Mouse (Mus musculus): Measurements from ENCODE around the gene Zcchc24.

The Zcchc24 gene

DNA sequence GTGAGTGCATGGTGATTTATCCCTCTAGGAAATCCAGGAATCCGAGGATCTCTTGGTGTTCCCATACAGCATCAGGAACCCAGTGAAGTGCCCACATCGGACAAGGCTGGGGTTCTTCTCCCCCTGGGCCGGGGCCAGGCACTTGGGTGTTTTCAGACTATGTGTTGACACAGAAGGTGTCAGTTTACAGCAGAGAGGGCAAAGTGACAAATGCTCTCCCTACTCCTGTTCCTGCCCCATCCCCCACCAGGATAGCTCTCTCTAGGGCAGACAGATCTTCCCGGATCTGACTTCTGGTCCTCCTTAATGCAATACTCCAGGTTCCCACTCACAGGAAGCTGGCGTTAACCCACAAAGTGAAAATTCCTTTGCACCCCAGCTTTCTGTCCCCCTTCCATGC is 5.3 kb upstream of the Zcchc24 start:
- no peak for DNase-seq

DNA sequence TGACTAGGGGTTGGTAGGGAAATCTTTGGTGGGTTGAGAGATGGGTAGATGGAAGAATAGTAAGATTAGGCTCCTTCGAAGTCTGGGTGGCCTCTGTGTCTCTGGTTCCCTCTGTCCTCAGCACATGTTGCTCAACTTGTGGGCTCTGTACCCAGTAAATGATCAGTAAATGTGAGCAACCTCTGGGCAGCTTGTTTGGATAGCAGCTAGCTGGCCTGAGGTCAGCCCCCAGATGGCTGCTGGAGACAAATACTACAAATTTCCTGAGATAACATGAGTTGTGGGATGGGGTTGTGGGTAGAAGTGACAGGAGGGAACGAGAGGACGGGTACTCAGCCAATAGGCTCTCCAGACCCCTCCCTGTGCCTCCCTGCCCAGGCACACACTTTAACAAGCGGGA is 4.2 kb upstream of the Zcchc24 start:
- DNase-seq, result no peak

DNA sequence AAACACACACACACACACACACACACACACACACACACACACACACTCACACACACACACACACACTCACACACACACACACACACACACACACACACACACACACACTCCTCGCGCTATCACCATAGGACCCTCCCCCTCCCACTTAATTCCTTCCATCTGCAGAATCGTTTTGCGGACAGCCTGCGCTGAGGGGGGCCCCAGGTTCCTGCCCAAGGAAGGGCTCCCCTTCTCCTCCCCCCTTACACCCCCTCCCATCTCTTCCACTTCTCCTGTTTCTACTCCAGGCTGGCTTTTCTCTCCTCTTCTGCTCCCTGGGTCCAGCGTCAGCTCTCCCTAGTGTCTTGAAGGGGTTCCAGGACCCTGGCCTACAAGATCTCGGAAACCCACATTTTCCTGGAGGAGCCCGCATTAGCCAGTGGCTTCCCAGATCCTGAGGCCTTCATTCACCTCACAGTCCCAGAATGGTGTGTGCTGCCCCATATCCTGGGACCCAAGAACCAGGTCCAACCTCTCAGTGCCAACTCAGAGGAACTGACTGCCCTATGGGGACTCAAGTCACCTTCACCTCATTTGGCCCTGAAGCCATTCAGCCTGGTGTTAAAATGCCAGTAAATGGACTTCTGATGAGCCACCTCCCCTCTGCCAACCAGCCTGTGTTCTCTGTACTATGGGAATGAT is 927 bp upstream of the Zcchc24 start:
- no peak for DNase-seq

DNA sequence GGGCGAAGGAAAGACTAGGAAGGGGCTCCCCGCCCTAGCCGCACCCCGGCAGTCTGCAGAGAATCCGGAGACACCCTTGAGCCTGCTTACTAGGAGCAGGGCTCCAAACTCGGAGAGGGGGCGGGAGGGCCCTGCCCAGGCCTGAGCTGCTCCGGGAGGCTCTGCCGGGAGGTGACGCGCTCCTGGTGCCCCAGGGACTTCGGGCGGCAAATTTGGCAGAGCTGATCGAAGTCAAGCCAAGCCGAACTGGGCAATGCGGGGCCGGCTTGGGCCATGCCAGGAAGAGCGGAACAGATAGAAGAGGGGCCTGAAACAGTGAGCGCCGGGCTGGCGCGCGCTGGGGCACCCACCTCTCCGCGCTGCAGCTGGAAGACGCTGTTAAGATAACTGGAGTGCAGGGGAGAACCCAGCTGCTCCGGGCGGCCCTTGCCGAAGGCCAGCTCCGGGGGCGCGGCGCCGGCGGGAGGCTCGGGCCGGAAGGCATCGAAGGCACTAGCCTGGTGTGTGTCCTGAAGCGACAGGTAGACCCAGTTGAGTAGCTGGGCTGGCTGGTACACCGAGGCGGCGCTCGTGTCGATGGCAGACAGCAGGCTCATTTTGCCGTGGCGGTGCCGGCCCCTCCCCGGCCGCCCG is 462 bp downstream of the Zcchc24 start:
- peak in 1 of 2 experiments; percentile 56 for DNase-seq

DNA sequence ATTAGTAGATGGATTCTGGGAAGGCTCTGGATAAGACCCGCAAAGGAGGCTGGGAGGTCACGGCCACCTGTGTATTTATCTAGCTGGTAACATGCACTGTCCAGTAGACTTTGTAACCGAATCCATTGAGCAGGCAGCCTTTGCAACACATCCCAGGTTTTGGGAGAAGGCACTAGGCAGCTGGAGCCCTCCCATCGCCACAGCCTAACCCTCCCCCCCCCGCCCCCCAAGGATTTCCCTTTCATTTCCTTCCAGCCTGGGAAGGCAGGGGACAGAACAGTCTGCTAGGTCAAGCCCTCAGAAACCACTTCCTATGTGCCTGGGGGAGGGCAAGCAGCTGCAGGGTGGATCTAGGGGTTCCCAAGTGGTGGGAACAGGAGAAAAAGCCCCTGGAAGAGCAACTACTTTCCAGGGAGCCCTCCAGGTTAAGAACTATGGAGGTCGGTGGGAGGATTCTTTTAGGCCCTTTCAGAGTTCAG is 1.1 kb downstream of the Zcchc24 start:
- DNase-seq, result no peak

DNA sequence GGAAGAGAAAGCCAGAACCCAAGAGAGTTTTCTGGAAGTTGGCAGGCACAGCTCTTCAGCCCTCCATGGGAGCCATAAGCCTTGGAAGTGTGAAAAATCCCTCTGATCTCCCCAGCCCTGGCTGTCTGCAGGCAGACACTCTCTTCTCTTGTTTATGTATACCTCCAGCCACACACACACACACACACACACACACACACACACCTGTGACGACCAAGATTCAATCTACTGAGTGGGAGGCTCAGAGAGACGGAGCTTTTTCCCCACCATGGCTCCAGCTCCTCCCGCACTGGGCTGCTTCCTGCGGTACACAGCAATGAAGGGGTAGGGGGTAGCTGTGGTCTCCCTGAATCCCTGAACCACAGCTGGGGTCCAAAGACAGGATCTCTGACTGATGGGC is 2.4 kb downstream of the Zcchc24 start:
- DNase-seq, result no peak

DNA sequence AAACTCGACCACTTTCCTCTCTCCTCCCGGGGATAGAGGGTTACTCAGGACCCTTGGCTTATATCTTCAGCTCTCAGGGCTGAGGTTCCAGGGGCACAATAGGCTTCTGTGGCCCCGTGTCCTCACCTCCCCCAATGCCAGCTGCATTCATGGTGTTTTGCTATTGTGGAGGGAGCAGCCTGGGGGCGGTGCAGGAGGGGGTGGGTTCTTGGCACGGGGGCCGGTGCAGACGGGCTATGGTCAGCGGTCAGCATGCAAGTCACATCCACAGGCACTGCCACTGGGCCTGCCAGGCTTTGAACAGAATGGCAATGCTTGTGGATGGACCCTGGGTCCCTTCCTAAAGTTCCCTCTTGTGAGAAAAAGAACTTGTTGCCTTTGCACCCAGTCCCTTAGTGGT is 2.9 kb downstream of the Zcchc24 start:
- no peak for DNase-seq

DNA sequence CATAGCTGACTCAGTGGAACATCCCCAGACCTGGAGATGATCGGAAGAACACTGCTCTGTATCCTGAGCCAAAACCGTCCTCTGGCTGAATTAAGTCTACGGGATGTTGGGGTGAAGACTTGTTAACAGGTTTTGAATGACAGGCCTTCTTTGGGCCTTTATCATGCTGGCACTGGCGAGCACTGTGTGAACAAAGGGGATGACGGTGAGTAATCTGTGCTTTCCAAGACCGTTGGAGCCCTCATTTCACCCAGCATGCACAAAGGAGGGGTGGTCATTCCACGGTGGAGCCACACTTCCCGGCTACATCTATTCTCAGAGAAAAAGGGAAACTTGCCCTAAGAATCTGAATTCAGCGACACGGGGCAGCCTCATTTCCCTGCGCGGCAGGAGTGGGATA is 3.7 kb downstream of the Zcchc24 start:
- DNase-seq, result no peak

DNA sequence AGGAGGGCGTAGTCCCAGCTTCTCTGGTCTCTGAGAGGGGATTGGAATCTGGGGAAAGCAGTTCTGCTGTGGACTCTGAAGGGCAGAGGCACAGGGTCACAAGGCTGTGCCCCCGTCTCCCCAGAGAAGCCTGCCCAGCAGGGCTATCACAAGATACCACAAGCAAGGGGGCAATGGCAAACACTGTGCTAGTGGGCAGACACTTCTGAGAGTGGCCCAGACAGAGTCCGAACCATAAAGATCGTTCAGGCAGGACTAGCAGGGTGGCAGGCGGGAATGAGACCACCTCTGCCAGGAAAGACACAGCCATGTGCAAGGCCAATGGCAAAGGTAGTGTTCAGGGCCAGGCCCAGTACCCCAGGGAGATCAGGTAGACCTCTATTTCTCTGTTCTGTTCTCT is 7.7 kb downstream of the Zcchc24 start:
- DNase-seq, result no peak

DNA sequence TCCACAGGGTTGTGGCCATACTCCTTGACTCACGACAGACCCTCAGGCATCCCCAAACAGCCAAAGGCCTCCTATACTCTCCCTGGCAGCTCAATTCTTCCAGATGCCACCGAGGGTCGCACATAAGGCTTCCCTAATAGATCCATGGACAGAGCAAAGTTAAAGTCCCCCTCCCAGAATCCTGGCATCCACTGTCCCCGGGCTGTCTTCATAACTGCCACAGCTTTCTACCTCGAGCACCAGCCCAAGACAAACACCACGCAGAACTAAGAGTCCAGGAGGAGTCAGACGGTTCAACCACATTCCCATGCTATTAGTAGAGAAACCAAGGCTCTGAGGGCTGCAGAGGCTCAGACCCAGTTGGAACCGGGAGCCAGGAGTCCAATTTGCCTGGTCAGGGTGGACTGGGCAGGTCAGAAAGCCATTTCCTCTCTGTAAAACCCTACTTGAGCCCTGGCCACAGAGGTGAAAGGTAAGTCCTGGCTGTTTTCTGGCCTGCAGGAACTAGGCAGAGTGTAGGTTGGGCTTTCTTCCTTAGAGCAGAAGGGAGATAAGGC is 8.8 kb downstream of the Zcchc24 start:
- no peak for DNase-seq

DNA sequence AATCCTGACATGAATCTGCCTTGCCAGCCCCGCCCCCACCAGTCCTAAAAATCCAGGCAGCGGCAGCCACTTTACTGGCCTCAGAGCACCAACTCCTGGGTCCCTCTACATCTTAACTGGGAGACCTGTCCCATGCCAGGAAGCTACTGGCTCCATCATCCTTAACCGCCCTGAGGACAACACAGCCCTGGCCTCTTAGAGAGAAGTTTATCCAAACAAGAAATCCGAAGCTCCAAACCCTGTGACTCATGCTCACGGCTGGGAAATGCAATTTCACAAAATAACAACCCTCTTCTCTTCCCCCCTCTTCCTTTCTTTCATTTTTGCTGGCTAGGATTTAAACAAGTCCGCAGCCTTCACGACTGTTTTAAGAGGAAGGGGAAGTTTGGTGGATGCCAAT is 9.3 kb downstream of the Zcchc24 start:
- no peak for DNase-seq

DNA sequence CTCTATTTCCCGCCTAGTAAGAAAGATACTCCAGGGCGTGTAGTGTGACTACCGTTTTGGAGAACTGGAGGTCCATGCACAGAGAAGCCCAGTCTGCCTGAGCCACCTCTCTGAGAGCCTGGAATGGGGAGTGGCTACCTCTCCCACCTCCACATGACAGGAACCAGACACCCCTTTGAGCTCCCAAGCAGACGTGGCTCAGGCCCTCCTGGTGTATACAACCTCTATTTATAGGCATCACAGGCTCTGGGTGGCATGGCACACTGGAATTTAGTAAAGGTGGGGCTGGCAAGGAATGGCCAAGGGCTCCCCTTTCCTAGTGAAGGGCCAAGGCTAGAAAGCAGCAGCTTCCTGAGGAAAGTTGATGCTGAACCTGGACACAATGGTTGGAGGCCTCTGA is 10.9 kb downstream of the Zcchc24 start:
- no peak for DNase-seq

DNA sequence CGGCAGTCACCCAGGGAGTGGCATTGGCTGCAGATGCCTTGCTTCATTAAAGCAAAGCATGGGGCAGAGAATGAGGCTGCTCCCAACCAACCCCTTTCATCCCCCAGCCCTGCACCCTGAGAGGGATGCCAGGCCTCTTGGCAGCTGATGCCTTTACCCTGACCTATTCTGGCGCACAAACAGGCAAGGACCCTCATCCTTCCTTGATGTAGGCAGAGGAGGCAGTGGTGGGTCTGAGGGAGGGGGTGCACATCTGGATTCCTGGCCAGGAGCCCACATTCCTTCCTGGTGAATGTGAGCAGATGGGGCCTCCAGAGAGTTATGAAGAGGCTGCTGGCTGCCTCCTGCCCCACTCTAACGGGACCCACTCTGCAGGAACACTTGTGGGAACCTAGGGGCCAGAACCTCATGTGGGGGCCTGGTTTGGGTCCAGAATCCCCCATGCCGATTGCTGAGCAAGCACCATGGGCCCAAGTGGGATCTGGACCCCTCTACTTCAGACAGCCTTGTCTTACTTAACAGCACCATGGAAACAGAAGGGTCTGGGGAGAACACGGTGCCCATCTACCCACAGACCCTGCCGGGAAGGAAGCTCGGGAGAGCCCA is 12.4 kb downstream of the Zcchc24 start:
- no peak for DNase-seq

DNA sequence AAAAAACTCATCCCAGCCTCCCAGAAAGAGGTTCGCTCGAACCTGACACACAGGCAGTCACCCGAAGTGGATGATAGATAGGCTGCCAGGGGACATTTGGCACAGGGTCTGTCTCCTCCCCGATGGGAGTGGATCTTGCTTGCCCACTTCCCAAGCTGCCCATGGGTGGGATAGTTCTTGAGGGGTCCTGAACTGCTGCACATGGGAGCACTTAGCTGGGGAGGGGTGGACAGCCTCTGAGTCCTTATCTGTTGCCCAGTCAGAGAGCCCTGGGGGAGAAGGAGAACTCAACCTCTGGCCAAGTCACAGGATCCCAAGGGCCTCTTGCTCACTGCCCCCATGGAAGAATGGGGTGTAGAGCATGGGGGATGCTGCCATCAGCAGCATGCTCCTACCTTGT is 13.3 kb downstream of the Zcchc24 start:
- no peak for DNase-seq

DNA sequence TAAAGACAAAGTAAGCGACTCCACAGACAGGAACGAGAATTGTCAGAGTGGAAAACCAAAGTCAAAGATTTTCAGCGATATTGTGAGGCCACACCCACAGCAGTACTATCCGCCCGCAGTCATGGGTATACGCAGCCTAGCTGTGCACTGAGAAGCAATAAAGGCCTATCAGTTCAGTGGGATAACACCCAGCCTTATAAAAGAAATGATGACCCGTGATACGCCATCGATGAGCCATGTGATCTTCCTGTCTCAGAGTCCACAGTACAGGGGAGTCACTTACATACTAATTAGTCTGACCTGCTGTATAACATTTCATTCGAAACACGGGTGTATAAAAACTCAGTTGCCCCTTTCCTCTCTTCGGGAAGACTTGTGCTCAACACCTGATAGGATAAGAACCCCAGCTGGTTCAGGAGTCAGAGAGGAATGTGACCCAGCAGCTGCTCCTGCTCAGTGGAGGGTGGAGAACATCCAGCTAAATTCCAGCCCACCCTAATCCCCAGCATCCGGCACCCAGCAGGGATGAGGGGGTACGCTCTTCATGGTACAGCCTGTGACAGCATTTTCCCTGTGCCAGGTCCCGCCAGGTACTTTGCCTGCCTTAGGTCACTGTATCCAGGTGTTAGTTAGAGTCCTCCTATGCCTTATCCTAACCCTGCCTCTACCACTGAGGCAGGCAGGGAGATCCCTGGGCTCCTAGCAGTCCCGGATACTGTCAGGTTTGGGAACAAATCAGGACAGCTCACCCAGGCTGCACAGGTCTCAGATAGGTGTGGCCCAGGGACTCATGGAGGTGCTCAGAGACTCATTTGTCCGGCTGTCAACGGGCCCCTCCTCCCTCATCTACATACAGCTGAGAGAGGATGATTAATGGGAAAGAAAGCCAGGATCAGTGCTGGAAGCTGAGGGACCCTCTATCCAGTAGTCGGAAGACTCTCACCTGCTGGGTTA is 14.0 kb downstream of the Zcchc24 start:
- DNase-seq, result no peak

DNA sequence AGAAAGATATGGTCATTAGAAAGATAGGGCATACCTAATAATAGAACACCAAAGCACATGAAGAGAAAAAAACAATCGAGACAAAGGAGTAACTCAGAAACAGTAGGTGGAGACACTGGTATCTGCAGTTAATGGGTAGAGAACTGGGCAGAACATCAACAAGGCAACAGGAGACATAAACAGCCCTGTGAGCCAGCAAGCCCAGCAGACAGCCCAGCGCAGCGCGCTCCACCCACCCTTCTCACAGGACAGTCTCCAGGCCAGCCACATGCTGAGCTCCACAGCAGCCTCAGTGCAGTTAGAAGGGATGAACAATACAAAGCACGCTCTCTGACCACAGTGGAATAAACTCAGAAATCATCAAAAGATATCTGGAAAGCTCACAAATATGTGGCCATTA is 15.8 kb downstream of the Zcchc24 start:
- DNase-seq, result no peak

DNA sequence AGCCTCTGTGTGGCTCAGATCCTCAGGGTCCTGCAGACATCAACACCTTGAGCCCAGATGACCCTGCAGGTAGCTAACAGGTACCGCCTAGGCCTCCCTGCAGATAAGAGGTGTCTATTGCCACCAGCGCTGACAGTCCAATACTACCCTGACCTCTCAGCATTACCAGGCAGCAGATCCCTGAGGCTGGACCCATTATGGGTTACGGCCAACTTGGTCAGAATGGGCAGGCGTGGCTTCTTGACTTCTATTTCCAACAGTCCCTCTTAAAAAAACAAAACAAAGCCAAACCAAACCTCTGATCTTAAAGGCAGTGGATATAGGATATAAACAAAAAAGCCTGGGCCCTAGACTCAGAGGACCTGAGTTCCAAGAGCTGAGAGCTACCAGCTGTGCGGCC is 17.8 kb downstream of the Zcchc24 start:
- no peak for DNase-seq

DNA sequence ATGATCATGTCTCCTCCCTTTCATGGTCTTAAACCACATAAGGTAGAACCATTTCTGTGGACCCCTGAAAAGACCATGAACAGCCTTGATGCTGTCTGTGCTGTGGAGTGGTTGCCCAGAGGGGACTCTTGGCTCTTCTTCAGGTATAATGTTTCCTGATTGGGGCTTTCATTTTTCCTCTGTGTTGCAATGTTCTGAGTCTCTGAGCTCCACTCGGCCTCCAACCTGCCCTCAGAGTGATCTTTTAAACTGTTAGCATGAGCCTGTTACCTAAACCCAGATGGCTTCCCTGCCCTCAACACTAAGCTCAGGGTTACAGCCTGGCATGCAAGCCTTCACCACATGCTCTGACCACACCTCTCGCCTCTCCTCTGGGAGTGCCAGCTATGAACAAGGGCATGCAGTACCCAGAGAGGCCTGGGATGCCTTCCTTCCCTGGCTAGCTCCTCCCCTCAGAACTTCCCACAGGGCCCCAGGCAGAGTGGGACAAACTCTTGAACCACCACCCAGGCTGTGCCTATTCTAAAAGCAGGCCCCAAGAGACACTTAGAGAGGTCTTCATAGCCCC is 18.3 kb downstream of the Zcchc24 start:
- no peak for DNase-seq

DNA sequence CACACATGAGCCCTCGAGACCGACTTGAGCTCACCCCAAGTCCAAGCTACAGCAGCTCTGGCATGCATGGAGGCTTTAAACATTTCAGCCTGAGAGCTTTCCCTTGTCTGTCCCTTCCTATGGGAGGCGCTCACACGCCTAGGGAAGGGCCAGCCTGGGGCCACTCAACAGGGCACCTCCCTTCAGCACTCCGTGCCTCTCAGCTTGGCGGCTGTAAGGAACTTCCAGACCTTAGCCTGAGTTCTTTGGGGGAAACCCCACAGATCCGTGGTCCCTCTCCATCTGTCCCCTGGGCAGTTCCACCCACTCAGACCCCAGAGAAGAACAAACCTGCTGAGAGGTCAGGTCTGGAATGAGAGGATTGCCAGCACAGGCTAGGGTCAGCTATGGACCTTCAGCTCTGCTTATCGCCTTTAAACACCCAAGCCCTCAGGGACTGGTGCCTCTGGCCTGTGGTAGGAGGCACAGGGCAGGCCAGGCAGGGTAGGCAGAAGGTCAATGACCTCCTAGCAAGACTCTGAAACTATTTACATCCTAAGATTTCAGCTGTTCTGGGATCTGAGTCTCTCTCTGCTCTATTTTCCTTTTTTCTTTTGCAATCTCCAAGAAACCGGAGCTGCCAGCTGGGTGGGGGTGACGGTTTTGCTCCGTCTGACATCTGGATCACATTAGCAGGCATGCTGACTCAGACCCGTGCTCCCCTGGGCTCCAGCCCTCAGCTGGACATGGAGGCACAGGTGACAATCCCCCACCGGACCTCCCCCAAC is 19.5 kb downstream of the Zcchc24 start:
- DNase-seq, result no peak

DNA sequence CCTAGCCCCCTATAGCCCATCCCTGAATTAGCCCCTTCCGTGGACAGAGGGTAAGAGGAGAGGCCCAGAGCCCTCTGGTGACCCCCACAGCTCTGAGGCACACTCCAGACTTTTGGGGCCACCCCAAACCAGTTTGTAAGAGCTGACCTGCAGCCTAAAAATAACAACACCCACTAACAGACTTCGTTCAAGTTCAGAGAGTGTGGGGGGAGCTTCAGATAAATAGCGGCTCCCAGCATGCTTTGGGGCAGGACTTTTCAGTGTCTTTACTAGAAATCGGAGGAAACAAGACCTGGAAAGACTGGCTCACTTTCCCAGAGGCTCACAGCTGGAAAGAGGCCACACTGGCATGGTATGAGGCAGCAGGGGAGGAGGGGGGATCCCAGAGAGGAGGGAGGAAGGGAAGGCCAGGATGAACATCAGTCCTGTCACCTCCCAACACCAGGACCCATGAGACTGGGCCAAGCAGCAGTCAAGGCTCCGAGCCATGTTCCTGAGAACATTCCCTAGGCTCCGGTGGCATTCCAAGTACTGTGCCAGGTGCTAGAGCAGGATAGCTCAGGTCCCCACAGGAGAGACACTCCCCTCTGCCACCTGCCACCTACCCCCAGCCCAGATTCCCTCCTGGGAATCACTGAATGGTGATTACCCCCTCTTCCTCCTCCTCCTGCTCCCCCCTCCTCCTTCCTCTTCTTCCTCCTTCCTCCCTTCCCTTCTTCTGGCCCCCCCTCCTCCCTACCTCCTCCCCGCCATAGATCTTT is 20.7 kb downstream of the Zcchc24 start:
- DNase-seq, result peak in 1 of 2 experiments; percentile 46
